Mouse (Mus musculus) ovary, postnatal 10 days (tissue): ENCODE data around the gene Tmem213.

Source experiments
- DNase-seq: peaks from one replicate; pipeline ENCODE4 v3.0.0; 2022; ENCODE audit warnings: low spot score

Tmem213 gene

GRCm38 (mm10) chr6:38152305-38152704 lies 43.2 kb downstream of the Tmem213 start:
- no peak for DNase-seq

- DNase-seq, result no peak
Observed at GRCm38 (mm10) chr6:38156204-38156603, 47.1 kb downstream of the Tmem213 start.

GRCm38 (mm10) chr6:38157925-38158324 lies 48.9 kb downstream of the Tmem213 start:
- no peak for DNase-seq

- DNase-seq, result no peak
Observed at GRCm38 (mm10) chr6:38159576-38159975, 50.5 kb downstream of the Tmem213 start.

GRCm38 (mm10) chr6:38160102-38160501 lies 51.0 kb downstream of the Tmem213 start:
- DNase-seq, result peak; percentile 80

- no peak for DNase-seq
Observed at GRCm38 (mm10) chr6:38160556-38160955, 51.5 kb downstream of the Tmem213 start.

GRCm38 (mm10) chr6:38162825-38163504 lies 53.9 kb downstream of the Tmem213 start:
- DNase-seq, result no peak

GRCm38 (mm10) chr6:38164705-38165104 lies 55.6 kb downstream of the Tmem213 start:
- no peak for DNase-seq

GRCm38 (mm10) chr6:38165385-38165784 lies 56.3 kb downstream of the Tmem213 start:
- DNase-seq, result no peak
